9 mouse cellular contexts compared by ENCODE assay signal in genomic region chr3:96938738-96939137, GRCm38 (mm10). TPM values are rescaled to one million over a fixed set of nuclear protein-coding genes. Genes with fewer than 3 reads are reported as not detected.
DNase-seq lines count a peak whose midpoint lies in the region; ATAC-seq and TF ChIP-seq lines count a peak whose summit lies in the region.
"Had no signal": no experiment of that assay in that cellular context is flagged by ENCODE, and none has a peak within 500 bp of the region (broad histone marks: within the 10 kb centered on the region; RNA-seq: fewer than 3 reads in every experiment).

No protein-coding gene starts in this region.

- peak; percentile 98 for TF ChIP-seq CTCF in ES-Bruce4 (IDR thresholded peaks at IDR 0.05; ENCODE audit: low read depth, low read length)

- ATAC-seq in cerebellum, adult (ENCODE audit: insufficient number of reproducible peaks, low FRiP score, low TSS enrichment), result peak; percentile 91
- ATAC-seq in forebrain, embryonic 16.5 days, result peak; percentile 87
- ATAC-seq in lung, embryonic 16.5 days (ENCODE audit: low read depth), result peak; percentile 88

- DNase-seq in heart, postnatal 36 days, result peak; percentile 80 to 86
- DNase-seq in layer of hippocampus, adult 18-20 months (ENCODE audit: low spot score in 2 of 2), result peak; percentile 87 to 95
- DNase-seq in ovary, postnatal 14 days (ENCODE audit: low spot score), result peak; percentile 86
- DNase-seq in thymus, postnatal 10 days (ENCODE audit: low spot score in 2 of 2), result peak; percentile 71 to 90

- H3K27ac ChIP-seq in ES-Bruce4 (ENCODE audit: insufficient read depth, low read length), result no peak overlapping the region
- no peak overlapping the region for H3K27ac ChIP-seq in forebrain, embryonic 16.5 days (ENCODE audit: low read length)
- no peak overlapping the region for H3K27ac ChIP-seq in lung, embryonic 16.5 days (ENCODE audit: low read length)
- H3K27ac ChIP-seq: liver, embryonic 15.5 days had no signal

- peaks cover 4% of the 10 kb centered on the region; the same call in 1 of the 2 replicates for H3K9me3 ChIP-seq in ES-Bruce4 (replicated peaks; ENCODE audit: control insufficient read depth, insufficient read depth, low read length, poor library complexity, severe bottlenecking)
- H3K9me3 ChIP-seq in forebrain, embryonic 16.5 days (ENCODE audit: control insufficient read depth, low read length), result no peaks in the 10 kb centered on the region
- H3K9me3 ChIP-seq in lung, embryonic 16.5 days (ENCODE audit: control insufficient read depth, low read length), result peaks cover 3% of the 10 kb centered on the region
- H3K9me3 ChIP-seq: liver, embryonic 15.5 days had no signal

- no peak overlapping the region for H3K4me3 ChIP-seq in ES-Bruce4 (ENCODE audit: low read depth, low read length)
- H3K4me3 ChIP-seq in forebrain, embryonic 16.5 days (replicated peaks; ENCODE audit: low read length), result peak overlapping the region; percentile 18
- H3K4me3 ChIP-seq in lung, embryonic 16.5 days (ENCODE audit: low read length), result peak overlapping the region; percentile 15; the same call in 1 of the 2 replicates
- H3K4me3 ChIP-seq: liver, embryonic 15.5 days had no signal

- intact Hi-C loops in heart, postnatal 36 days (cut with DNase I), result loop anchor here (1.0 to 5.0 kb wide), 4 partner anchors 94 to 1469 kb away; no protein-coding TSS in a partner anchor

- H3K9ac ChIP-seq in ES-Bruce4 (ENCODE audit: low read depth, poor library complexity, severe bottlenecking), result no peak overlapping the region
- H3K9ac ChIP-seq in forebrain, embryonic 16.5 days (replicated peaks; ENCODE audit: low read depth, low read length), result no peak overlapping the region
- H3K9ac ChIP-seq in lung, embryonic 16.5 days (ENCODE audit: low read length), result no peak overlapping the region
- H3K9ac ChIP-seq: liver, embryonic 15.5 days had no signal

- peak overlapping the region; percentile 38 for H3K4me2 ChIP-seq in forebrain, embryonic 16.5 days (ENCODE audit: low read length)
- H3K4me2 ChIP-seq in lung, embryonic 16.5 days (ENCODE audit: low read depth, low read length), result peak overlapping the region; percentile 27
- H3K4me2 ChIP-seq: liver, embryonic 15.5 days had no signal

- H3K36me3 ChIP-seq in ES-Bruce4 (ENCODE audit: control insufficient read depth, insufficient read depth, low read length, poor library complexity, severe bottlenecking), result no peaks in the 10 kb centered on the region
- no peaks in the 10 kb centered on the region for H3K36me3 ChIP-seq in forebrain, embryonic 16.5 days (ENCODE audit: control insufficient read depth, insufficient read depth)
- no peaks in the 10 kb centered on the region for H3K36me3 ChIP-seq in lung, embryonic 16.5 days (ENCODE audit: control insufficient read depth, insufficient read depth, low read length)
- H3K36me3 ChIP-seq: liver, embryonic 15.5 days had no signal

- no peaks in the 10 kb centered on the region for H3K4me1 ChIP-seq in ES-Bruce4 (ENCODE audit: control insufficient read depth, insufficient read depth, low read length)
- H3K4me1 ChIP-seq in forebrain, embryonic 16.5 days (replicated peaks; ENCODE audit: control insufficient read depth, insufficient read depth, low read length), result peaks cover 10% of the 10 kb centered on the region
- H3K4me1 ChIP-seq in lung, embryonic 16.5 days (replicated peaks; ENCODE audit: control insufficient read depth, insufficient read depth, low read length), result 0 out of 2 replicates have a peak, but pooled peaks cover 3% of the 10 kb centered on the region
- H3K4me1 ChIP-seq: liver, embryonic 15.5 days had no signal

- 10% methylated on average over 11 of the region's 11 CpGs for WGBS in forebrain, embryonic 16.5 days
- WGBS in lung, embryonic 16.5 days, result 8% methylated on average over 11 of the region's 11 CpGs

- no peaks in the 10 kb centered on the region for H3K27me3 ChIP-seq in ES-Bruce4 (ENCODE audit: control insufficient read depth, insufficient read depth, low read length, poor library complexity, severe bottlenecking)
- no peaks in the 10 kb centered on the region for H3K27me3 ChIP-seq in forebrain, embryonic 16.5 days (replicated peaks; ENCODE audit: control insufficient read depth, insufficient read depth, low read length)
- H3K27me3 ChIP-seq in lung, embryonic 16.5 days (ENCODE audit: control insufficient read depth, insufficient read depth, low read depth, low read length), result no peaks in the 10 kb centered on the region

- TF ChIP-seq EP300 in ES-Bruce4 (IDR thresholded peaks at IDR 0.05; ENCODE audit: insufficient read depth, low read depth, low read length), result 0 out of 2 replicates have a peak, but pooled peaks have one; percentile 18

- TF ChIP-seq POLR2A in ES-Bruce4 (IDR thresholded peaks at IDR 0.05; ENCODE audit: insufficient read depth, low read length), result no peak

RNA-seq across cellular contexts. Expression of gene Gja8, which starts 12.9 kb away (rescaled TPM):
- polyA plus RNA-seq in ES-Bruce4 (2011; ENCODE audit: insufficient read depth, insufficient read length, low read depth, missing spikeins), result not detected in 2 replicates
- not detected in 2 replicates for polyA plus RNA-seq in forebrain, embryonic 16.5 days (2015; fragmentation: Nextera tagmentation; extraction: Ambion mirVana)
- total RNA-seq in heart, postnatal 36 days (2021), result not detected
- total RNA-seq in layer of hippocampus, adult 18-20 months (2021), result not detected
- not detected in 2 replicates for polyA plus RNA-seq in lung, embryonic 16.5 days (2015; fragmentation: Nextera tagmentation; extraction: Ambion mirVana)
- polyA plus RNA-seq: liver, embryonic 15.5 days had no signal

RNA-seq across cellular contexts. Expression of gene Gpr89, which starts 33.6 kb away (rescaled TPM):
- polyA plus RNA-seq in ES-Bruce4 (2011; ENCODE audit: insufficient read depth, insufficient read length, low read depth, missing spikeins), result 31.2 and 35.6 TPM in 2 replicates
- polyA plus RNA-seq in forebrain, embryonic 16.5 days (2015; fragmentation: Nextera tagmentation; extraction: Ambion mirVana), result 33.1 and 43.7 TPM in 2 replicates
- 10 to 100 TPM; 20.8 to 21.6 TPM for total RNA-seq in heart, postnatal 36 days (2021)
- 10 to 100 TPM; 42.7 to 43.4 TPM for total RNA-seq in layer of hippocampus, adult 18-20 months (2021)
- 33.0 and 37.6 TPM in 2 replicates for polyA plus RNA-seq in lung, embryonic 16.5 days (2015; fragmentation: Nextera tagmentation; extraction: Ambion mirVana)

RNA-seq across cellular contexts. Expression of gene Gja5, which starts 34.2 kb away (rescaled TPM):
- polyA plus RNA-seq in ES-Bruce4 (2011; ENCODE audit: insufficient read depth, insufficient read length, low read depth, missing spikeins), result not detected in 2 replicates
- polyA plus RNA-seq in forebrain, embryonic 16.5 days (2015; fragmentation: Nextera tagmentation; extraction: Ambion mirVana), result 2.9 and 3.6 TPM in 2 replicates
- total RNA-seq in heart, postnatal 36 days (2021), result 10 to 100 TPM; 11.8 to 16.8 TPM
- under 1 TPM; 0.53 to 0.69 TPM for total RNA-seq in layer of hippocampus, adult 18-20 months (2021)
- polyA plus RNA-seq in lung, embryonic 16.5 days (2015; fragmentation: Nextera tagmentation; extraction: Ambion mirVana), result 26.8 and 28.6 TPM in 2 replicates
